Mouse (Mus musculus): Measurements from ENCODE around the gene Etv6. TPM values are rescaled to one million over a fixed set of nuclear protein-coding genes. Genes with fewer than 3 reads are reported as not detected.

Gene Etv6
- polyA plus RNA-seq, 1 experiment, result not detected

GRCm38 (mm10) chr6:134219358-134219757 lies 183.9 kb downstream of the Etv6 start:
- peaks cover 11% of the 10 kb centered on the region for H3K4me1 ChIP-seq (ENCODE audit: control insufficient read depth, insufficient read depth, low read length)
- H3K27ac ChIP-seq (ENCODE audit: insufficient read depth, low read depth, low read length), result 0 out of 2 replicates have a peak overlapping the region, but pooled peaks have one; percentile 6
- H3K4me3 ChIP-seq (ENCODE audit: insufficient read depth, low read depth, low read length), result no peak overlapping the region
- 14% methylated on average over 6 of the region's 6 CpGs for WGBS
- TF ChIP-seq CTCF (IDR thresholded peaks at IDR 0.05; ENCODE audit: insufficient read depth, low read depth, low read length), result no peak

- no peak for TF ChIP-seq POLR2A (IDR thresholded peaks at IDR 0.05; ENCODE audit: insufficient read depth, low read depth, low read length)
- no peak for TF ChIP-seq CTCF (IDR thresholded peaks at IDR 0.05; ENCODE audit: insufficient read depth, low read depth, low read length)
- WGBS, result 37% methylated on average over 13 of the region's 13 CpGs
- Histone ChIP-seq H3K4me3 (ENCODE audit: insufficient read depth, low read depth, low read length) (no peak overlapping the region), H3K4me1 (ENCODE audit: control insufficient read depth, insufficient read depth, low read length) (peaks cover 11% of the 10 kb centered on the region), H3K27ac (ENCODE audit: insufficient read depth, low read depth, low read length) (peak overlapping the region; percentile 58)
Measured at GRCm38 (mm10) chr6:134220209-134220777, 184.8 kb downstream of the Etv6 start.

DNA sequence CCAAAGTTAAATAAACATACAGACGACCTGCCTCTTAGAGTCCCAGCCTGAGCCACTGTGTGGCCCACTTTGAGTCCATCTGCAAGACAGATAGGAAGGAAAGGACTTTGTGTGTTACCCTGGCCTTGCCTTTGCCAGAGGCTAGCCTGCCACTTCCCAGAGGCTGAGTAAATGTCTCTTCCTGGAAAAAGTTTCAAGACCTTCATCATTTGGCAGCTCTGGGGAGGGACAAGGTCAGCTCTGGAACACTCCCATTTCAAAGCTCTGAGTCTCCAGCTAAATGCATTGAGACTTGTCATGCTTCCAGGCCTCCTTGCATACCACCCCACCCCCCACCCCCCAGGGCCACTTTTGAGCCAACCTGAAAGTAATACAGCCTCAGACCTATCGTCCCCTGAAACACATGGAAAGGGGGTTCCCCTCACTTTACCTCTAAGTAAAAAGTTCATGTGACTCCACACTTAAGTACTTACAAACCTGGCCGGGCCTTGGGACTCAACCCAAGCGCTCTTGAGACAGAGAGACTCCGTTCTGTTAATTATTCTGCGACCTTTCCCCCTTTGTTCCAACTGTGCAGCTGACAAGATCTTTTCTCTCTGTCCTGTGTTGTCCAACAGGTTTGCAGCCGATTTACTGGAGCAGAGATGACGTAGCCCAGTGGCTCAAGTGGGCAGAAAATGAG lies 186.9 kb downstream of the Etv6 start:
- H3K27ac ChIP-seq (ENCODE audit: insufficient read depth, low read depth, low read length), result no peak overlapping the region
- 78% methylated on average over 8 of the region's 8 CpGs for WGBS
- H3K4me1 ChIP-seq (ENCODE audit: control insufficient read depth, insufficient read depth, low read length), result peaks cover 15% of the 10 kb centered on the region
- H3K4me3 ChIP-seq (ENCODE audit: insufficient read depth, low read depth, low read length), result no peak overlapping the region
- no peak for TF ChIP-seq CTCF (IDR thresholded peaks at IDR 0.05; ENCODE audit: insufficient read depth, low read depth, low read length)
- no peak for TF ChIP-seq POLR2A (IDR thresholded peaks at IDR 0.05; ENCODE audit: insufficient read depth, low read depth, low read length)

GRCm38 (mm10) chr6:134225564-134225963 lies 190.1 kb downstream of the Etv6 start:
- peaks cover 15% of the 10 kb centered on the region for H3K4me1 ChIP-seq (ENCODE audit: control insufficient read depth, insufficient read depth, low read length)
- TF ChIP-seq POLR2A (IDR thresholded peaks at IDR 0.05; ENCODE audit: insufficient read depth, low read depth, low read length), result no peak
- no peak for TF ChIP-seq CTCF (IDR thresholded peaks at IDR 0.05; ENCODE audit: insufficient read depth, low read depth, low read length)
- WGBS, result 84% methylated on average over 11 of the region's 11 CpGs
- H3K27ac ChIP-seq (ENCODE audit: insufficient read depth, low read depth, low read length), result no peak overlapping the region
- no peak overlapping the region for H3K4me3 ChIP-seq (ENCODE audit: insufficient read depth, low read depth, low read length)

GRCm38 (mm10) chr6:134226349-134227169 lies 191.1 kb downstream of the Etv6 start:
- Histone ChIP-seq H3K27ac (ENCODE audit: insufficient read depth, low read depth, low read length) (no peak overlapping the region), H3K4me1 (ENCODE audit: control insufficient read depth, insufficient read depth, low read length) (peaks cover 16% of the 10 kb centered on the region), H3K4me3 (ENCODE audit: insufficient read depth, low read depth, low read length) (no peak overlapping the region)
- TF ChIP-seq CTCF (IDR thresholded peaks at IDR 0.05; ENCODE audit: insufficient read depth, low read depth, low read length), result no peak
- TF ChIP-seq POLR2A (IDR thresholded peaks at IDR 0.05; ENCODE audit: insufficient read depth, low read depth, low read length), result no peak
- WGBS, result 83% methylated on average over 8 of the region's 8 CpGs

DNA sequence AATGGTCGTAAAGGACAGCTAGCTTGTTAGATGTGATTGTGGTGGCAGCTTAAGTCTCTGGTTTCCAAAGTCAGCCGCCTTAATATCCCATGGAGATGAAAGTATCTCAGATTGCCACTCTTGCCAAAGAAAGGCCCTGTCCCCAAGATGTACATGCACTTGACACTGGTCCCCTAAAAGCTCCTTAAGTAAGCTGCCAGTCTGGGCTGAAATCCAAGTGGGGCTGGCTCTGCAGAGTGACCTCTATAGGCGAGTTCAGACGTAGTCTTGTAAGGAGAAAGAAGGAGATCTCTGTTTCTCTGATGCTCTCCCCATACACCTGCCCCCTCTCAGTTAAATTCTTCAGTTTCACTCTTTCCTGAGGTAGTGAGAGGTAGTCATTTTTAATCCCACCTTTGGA lies 200.8 kb downstream of the Etv6 start:
- Histone ChIP-seq H3K4me1 (ENCODE audit: control insufficient read depth, insufficient read depth, low read length) (no peaks in the 10 kb centered on the region), H3K27ac (ENCODE audit: insufficient read depth, low read depth, low read length) (no peak overlapping the region), H3K4me3 (ENCODE audit: insufficient read depth, low read depth, low read length) (no peak overlapping the region)
- 75% methylated on average over 4 of the region's 4 CpGs for WGBS
- TF ChIP-seq POLR2A (IDR thresholded peaks at IDR 0.05; ENCODE audit: insufficient read depth, low read depth, low read length) (no peak), CTCF (IDR thresholded peaks at IDR 0.05; ENCODE audit: insufficient read depth, low read depth, low read length) (no peak)

- 89% methylated on average over 9 of the region's 9 CpGs for WGBS
- Histone ChIP-seq H3K4me3 (ENCODE audit: insufficient read depth, low read depth, low read length) (no peak overlapping the region), H3K4me1 (ENCODE audit: control insufficient read depth, insufficient read depth, low read length) (0 out of 2 replicates have a peak, but pooled peaks cover 4% of the 10 kb centered on the region), H3K27ac (ENCODE audit: insufficient read depth, low read depth, low read length) (no peak overlapping the region)
- TF ChIP-seq POLR2A (IDR thresholded peaks at IDR 0.05; ENCODE audit: insufficient read depth, low read depth, low read length), result no peak
- TF ChIP-seq CTCF (IDR thresholded peaks at IDR 0.05; ENCODE audit: insufficient read depth, low read depth, low read length), result no peak
Measured at GRCm38 (mm10) chr6:134238455-134238854, 203.0 kb downstream of the Etv6 start.

GRCm38 (mm10) chr6:134240988-134241387 lies 205.5 kb downstream of the Etv6 start:
- 97% methylated on average over 4 of the region's 4 CpGs for WGBS
- TF ChIP-seq POLR2A (IDR thresholded peaks at IDR 0.05; ENCODE audit: insufficient read depth, low read depth, low read length) (no peak), CTCF (IDR thresholded peaks at IDR 0.05; ENCODE audit: insufficient read depth, low read depth, low read length) (no peak)

DNA sequence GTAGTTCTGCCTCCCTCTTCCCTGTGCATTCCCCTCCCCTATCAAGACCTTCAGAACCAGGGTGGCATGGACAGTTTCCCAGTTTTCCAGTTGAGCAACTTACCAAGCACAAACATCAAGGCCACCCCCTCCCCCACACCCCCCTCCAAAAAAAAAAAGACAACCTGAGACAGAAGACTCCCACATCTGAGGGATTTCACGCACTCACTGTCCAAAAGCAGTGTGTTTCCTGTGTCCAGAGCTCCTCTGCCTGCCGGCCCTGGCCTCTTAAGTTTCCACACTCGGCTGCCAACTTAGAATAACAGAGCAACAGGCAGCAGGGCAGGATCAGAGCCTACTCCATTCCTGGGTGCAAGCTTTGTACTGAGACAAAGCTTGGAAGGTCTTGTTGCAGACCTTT lies 207.6 kb downstream of the Etv6 start:
- WGBS, result 68% methylated on average over 3 of the region's 3 CpGs
- Histone ChIP-seq H3K4me1 (ENCODE audit: control insufficient read depth, insufficient read depth, low read length) (0 out of 2 replicates have a peak, but pooled peaks cover 4% of the 10 kb centered on the region), H3K27ac (ENCODE audit: insufficient read depth, low read depth, low read length) (no peak overlapping the region), H3K4me3 (ENCODE audit: insufficient read depth, low read depth, low read length) (no peak overlapping the region)
- no peak for TF ChIP-seq POLR2A (IDR thresholded peaks at IDR 0.05; ENCODE audit: insufficient read depth, low read depth, low read length)
- TF ChIP-seq CTCF (IDR thresholded peaks at IDR 0.05; ENCODE audit: insufficient read depth, low read depth, low read length), result no peak

More at GRCm38 (mm10) chr6:134240988-134241387, 205.5 kb downstream of the Etv6 start:
- Histone ChIP-seq H3K4me1 (ENCODE audit: control insufficient read depth, insufficient read depth, low read length) (0 out of 2 replicates have a peak, but pooled peaks cover 4% of the 10 kb centered on the region), H3K27ac (ENCODE audit: insufficient read depth, low read depth, low read length) (no peak overlapping the region), H3K4me3 (ENCODE audit: insufficient read depth, low read depth, low read length) (no peak overlapping the region)
